Mouse (Mus musculus) lung, postnatal 36 days (tissue): ENCODE results near the gene Nxpe3.

Experiments
- DNase-seq: peaks from one replicate; pipeline ENCODE4 v3.0.0; 2022; ENCODE audit warnings: mixed read lengths

The Nxpe3 gene

DNA sequence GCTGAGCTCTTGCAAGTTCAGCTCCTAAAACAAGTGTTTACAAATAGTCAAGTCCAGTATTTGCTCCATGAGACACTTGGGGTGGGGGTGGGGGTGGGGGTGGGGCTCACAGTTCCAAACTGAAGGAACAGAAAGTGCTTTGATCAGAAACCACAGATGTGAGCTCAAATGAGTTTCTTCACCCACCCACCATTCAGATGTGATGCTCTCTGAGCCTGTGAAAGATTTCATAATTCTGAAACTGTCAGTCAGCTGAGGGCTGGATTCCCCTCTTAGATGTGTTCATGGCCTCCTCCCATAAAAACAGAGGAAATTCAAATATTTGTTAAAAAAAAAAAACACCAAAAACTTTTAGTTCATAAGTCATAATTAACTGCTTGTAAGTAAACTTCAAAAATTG is 59.3 kb downstream of the Nxpe3 start:
- DNase-seq, result no peak

DNA sequence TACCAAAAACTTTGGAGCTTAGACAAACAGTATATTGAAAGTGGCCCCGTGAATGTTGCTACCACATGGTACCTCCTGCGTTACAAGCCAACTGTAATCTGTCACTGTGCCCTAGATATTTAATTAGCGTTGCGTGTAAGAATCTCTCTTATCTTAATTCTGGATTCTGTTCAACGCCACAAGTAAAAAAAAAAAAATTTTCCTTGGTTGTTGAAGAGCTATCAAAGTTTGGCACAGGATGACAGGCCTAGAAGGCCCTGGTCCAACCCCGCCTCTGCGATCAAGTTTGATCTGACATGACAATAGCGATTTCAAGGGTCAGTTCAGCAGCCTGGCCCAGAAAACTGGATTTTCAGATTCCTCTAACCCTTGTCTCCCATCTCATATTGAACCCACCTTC is 62.5 kb downstream of the Nxpe3 start:
- no peak for DNase-seq

DNA sequence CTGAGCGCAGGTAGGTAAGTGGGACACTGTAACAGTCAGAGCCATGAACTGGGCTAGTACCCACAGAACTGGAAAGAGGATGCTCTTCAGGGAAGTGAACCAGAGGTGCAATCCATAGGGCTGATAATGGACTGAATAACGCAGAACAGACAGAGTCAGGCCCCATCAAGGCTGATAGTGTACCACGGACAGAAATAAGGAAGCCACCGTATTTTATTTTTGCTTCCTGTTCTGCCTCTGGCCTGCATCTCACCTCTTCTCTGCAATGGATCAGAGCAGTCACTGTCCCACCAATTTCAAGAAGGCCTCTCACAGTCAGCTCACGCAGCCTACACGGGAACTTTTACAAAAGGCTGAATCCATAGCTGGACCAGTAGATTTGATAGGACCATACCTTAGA is 63.0 kb downstream of the Nxpe3 start:
- no peak for DNase-seq

DNA sequence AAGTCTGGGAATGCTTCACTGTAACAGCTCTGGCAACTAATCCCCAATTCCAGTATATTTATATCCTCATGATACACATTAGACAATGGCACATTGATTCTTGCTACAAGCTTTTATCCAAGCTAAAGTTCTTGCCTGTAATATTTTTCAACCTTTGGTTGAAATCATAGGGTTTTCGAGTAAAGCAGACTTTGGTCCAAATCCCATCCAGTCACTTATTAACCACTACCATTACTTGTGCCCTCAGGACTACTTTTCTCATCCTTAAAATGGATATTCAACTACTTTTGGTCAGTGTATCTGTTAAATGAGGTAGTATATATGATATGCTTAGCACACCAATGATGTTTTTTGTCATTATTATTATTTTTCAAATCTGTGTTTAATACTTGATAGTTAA is 63.6 kb downstream of the Nxpe3 start:
- DNase-seq, result no peak

DNA sequence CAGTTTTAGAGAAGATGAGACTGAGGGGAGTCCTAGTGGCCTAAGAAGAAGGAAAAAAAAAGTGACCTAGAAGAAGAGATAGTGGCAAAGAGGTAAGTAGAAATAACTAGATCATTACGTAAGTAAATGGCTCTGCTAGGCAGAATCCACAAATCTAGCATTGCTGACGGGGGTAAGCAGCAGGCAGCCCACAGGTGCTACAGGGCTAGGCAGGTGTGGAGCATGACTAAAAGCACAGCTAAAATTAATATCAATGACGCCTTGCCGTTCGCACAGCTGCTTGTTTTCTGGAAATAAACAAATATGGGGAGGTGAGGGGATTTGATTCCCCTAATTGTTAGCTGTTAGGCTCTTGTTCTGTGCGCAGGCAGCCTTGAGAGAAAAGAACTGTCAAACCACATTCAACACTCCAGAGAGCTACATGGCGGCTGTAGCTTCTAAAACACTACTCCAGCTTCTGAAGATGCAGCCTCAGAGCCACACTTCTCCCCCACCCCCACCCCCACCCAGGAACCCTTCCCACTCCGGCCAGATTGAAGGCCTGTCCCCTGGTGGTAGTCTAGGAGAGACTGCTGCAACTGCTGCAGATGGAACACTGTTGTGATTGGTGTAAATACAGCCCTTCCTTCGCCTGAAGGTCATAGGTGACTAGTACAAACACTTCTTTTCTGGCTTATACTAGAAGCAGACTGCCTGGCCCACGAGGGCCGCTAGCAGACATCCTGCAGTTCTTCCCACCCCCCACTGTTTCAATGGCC is 71.5 kb downstream of the Nxpe3 start:
- peak; percentile 67 for DNase-seq

DNA sequence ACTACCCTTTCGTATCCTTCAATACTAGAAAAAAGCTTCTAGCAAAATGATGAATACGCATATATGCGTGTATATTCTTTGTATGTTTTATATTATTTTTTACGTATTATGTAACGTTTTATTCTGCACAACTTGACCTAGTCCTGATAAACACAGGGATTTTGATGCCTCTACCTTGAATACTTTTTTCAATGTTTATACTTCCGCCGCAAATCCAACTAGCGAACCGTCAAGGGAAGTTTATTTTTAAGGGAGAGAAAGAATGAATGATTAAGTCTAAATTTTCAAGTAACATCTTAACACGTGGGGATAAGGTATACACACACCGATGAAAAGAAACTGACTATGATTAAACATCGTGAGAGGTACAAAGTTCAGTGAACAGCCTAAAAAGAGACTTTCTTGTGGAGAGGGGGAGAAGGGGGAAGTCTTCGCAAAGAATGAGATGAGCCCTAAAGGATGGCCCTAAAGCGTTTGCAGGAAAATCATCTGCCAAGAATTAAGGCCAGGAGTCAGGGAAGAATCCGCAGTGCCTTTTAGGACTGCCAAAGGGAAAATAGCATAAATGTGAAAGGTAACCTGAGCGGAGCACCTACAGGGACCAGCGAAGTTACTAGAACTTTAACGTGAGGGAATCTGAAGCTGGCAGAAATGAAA is 72.2 kb downstream of the Nxpe3 start:
- no peak for DNase-seq

DNA sequence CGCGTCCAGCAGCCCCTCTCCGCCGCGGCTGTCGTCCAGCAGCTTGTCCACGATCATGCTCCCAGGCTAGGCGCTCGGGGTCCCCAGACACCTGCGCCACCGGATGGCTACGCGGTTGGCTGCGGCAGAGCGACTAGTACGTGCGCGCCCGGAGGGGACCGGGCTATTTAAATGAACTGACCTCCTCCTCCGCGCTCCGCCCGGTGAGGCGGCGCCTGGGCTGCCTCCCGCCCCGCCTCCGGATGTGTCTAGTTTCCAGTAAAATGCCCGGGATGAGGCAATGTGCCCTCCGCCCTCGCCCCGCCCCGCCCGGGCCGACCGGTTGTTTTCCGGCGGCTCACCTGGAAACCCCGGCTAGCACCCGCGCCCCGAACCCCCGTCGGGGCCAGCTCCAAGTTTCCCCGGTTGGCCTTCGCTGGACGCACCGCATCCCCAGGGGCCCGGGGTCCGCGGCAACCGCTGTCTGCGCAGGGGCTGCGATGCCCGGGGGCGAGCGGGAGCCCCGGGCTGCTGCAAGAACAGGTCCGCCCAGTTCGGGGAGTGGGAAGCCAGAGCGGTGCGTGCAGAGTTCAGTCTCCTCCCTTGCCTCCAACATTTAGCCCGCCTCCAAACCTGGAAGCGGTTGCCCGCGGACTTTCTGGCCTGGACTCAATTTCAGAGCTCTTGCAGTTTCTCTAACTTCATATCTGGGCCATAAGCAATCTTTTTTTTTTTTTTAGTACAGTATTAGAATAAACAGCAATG is 72.9 kb downstream of the Nxpe3 start:
- DNase-seq, result peak; percentile 98

DNA sequence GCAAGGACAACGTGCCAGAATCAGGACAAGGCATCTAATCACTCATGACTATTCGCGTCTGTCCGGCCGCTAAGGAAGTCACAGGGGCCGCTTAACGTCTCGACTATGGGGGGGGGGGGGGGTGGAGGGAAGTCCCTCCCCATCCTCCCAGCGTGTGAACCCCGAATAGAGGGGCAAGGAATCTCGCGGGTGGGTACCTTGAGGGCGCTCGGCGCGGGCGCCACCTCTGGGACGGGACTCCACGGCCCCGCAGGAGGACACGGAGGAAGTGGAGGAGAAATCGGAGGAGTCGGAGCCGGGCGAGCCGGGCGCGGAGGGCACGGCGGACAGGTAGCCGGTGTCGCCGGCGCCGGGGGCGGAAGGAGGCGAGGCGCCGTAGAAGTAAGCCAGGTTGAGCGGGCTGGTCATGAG is 73.5 kb downstream of the Nxpe3 start:
- peak; percentile 60 for DNase-seq

DNA sequence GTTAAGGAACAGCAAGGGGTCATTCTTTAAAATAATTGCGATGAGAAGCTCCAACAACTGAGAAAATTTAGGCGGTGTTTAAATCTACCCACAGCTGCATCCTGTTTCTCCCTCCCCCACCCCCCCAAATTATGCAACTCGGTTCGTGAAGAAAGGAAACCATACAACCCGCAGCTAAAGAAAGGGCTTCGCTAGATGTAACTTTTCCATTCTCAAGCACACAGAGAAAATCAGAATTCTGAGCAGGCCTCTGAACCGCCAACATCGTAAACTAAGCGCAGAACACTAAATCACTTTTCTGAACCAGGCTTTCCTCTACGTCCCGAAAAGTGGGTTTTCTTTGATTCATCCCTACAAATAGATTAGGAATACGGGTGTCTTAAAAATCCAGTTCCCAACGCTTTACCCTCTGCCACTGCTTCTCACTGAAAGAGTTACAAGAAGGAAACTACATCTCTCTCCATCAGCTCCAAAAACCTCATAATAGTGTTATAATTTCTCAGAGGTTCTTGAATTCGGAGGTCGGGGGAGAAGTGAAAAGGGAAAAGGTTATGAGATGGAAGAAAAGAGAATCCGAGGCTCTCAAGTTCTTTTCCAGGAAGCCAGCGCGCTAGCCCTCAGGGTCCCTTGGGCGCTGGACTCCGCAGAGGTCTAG is 74.0 kb downstream of the Nxpe3 start:
- no peak for DNase-seq

DNA sequence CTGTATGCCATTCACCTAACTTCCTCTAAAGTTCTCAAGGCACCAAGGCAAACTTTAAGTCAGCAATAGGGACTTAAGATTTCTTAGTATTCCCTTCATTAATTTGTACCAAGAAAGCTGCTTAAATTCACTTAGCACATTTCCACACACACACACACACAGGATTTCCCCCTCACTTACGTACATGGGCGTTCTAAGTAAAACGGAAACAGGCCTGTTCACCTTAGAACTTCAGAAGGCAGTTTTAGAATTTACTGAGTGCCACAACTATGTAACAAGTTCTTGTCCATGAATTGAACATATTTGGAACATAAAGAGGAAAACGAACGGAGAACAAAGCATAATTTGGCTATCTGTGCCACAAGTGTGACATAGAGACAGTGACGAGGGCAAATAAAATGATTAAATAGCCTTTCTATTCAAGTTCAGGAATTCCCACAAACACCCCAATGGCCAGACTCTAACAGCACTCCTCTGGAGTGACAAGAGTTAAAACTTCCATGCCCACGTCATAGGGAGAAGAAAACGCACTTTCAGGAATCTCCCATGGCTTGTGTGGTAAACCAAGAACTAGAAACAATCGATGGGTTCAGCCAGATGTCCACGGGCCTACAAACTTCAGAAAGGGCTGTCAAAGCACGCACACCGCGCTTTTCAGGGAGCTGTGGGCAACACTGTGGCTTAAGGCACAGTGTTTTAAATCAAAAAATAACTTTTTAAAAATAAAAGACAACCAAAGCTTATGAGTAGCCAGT is 74.7 kb downstream of the Nxpe3 start:
- peak; percentile 44 for DNase-seq

DNA sequence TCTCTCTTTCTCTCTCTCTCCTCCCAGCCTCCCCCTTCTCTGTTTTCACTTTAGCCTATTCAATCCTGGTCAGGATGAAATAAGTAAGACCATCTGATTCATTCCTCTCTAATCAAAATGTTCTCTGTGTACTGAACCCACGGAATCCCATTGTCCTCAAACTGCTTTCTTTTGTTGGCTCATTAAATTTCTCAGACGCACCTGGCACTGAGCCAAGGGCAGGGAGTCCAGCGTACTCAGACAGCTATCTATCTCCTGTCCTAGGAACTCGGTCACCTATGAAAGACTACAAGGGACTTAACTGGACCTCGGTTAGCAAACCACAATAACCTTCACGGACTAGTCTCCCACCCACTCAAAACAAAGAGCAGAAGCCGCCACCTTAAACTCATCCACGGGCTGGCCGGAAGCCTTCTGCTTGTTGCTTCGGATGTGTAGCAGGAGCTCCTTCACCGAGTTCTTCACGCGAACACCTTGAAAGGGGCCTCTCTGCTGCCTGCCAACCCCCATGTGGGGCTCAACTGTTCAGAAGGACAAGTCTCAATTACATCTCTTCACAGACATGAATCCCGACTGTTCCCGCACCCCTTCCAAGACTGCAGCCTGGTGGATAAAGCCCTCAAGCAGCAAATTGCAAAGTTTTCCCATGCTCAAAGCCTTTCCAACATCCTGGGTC is 75.8 kb downstream of the Nxpe3 start:
- peak; percentile 62 for DNase-seq

DNA sequence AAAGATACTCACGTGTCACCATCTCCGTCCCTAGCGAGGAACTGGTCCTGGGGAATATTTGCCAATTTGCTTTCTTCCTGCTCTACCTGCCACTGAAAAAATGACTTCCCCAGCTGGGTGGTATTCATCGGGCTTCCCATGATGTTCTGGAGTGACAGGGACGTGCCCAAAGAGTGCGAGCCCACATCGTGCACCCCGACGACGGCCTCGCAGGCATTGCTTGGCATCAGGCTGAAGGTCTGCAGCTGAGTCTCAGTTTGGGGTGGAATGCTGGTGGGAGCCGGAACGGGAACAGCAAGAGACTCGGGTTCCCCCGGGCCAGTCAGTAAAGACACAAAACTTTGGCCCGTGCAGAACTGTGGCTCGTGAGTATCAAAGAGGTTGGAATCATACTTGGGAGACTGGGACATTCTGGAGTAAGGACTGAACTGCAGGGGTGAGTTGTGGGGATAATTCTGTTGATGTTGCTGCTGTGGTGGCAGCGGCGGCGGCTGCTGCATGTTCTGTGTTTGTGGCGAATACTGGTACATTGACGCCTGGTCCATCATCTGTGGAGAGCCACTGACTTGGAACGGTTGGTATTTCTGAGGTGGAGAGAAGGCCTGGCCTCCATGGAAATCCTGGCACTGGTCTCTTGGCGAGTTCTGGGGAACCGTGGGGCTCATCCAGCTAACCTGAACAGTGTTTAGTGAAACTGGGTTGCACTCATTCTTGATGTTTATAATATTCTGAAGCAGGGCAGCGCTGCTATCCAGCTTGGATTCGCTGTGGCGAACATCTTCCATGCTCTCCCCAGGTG is 77.2 kb downstream of the Nxpe3 start:
- no peak for DNase-seq

DNA sequence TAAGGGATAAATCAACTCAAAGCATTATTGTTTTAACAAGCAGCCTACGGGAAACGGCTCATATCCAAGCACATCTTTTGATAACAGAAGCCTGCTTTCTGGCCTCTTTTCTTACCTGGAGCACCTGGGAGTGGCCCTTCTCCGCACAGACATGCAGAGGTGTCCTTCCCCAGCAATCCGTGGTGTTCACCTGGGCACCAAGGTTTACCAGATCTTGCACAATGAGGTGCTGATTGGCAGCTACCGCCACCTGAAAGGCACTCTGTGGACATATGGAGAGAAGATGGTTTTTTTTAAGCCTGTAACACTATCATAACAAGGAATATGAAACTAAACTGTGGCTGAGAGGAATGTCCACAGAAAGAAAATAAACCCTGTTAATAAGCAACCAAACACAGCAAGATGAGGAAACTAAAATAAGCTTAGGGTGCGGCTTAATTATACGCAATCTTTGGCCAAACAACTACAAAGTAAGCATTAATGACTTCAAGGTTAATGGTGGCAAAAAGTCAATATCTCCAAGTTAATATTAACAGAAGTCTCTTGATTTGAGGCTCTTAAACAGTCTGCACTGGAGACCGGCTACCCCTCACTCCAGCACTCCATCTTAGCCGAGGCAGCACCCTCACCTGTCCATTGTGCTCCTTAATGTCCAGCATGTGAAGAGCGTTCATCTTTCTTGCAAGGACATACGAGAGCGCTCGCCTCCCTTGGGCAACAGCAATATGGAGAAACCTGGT is 78.7 kb downstream of the Nxpe3 start:
- peak; percentile 51 for DNase-seq

DNA sequence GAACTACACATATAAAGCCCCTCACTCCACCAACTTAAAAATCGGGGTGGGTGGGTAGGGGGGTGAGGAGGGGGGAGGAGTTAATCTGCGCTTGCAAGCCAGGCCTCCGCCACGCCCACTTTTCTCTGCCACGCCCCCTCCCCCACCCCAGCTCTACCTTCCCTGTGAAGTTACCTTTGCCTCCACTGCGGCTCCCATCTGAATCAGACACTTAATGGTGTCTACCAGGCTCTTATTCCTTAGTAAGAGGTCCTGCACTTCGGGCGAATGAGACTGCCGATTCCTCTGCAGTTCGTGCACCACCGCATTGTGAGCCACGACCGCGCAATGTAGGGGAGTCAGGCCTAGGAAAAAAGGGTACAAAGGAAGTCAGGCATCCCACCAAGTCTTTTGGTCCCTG is 79.6 kb downstream of the Nxpe3 start:
- DNase-seq, result no peak

DNA sequence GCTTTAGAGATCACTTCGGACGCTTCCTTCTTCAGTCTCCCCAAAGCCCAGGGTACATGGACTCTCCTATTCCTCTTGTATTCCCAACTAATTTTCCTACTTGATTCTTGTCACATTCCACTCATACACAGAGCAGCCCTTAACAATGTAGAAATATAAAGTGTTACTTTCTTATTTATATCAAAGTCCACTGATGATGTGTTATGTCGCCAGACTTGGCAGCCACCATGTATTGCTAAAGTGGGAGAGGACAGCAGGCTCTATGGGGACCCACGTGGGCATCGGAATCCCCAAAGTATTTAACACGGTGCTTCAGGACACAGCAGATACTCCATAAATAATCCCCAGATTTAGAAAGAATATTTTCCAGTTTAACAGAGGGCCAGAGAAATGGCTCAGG is 80.4 kb downstream of the Nxpe3 start:
- no peak for DNase-seq

DNA sequence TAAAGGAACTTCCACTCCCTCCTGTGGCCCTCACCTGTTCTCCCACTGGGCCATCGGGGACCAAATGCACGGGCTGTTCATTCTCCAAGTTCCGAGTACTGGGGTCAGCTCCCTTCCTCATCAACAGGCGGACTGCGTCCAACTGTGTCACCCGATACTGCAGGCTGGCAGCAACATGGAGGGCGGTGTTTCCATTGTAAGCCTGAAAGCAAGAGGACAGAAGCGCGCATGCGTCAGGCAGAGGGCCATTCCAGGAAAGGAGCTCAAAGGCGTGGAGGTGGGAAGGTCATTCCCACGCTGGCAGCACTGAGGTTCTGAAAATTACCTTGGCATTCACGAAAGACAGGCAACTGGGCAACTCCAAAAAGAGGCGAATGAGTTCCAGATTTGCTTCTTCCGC is 81.2 kb downstream of the Nxpe3 start:
- DNase-seq, result no peak

DNA sequence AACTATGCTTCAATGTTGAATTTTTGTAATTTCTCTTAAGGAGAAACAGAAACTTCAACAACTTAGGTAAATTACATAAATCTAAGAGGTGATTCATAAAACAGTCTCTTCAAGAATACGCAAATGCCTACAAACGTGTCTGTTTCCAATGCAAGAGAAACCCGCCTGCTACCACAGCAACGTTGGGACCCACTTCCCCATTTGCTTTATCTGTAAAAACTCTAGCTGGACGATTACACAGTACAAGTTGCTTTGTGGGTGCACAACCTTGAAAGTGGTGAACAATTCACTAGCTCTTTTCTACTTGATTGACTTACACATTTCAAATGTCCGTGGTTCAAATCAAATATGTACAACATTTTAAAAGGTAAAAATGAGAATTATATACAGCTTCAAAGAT is 83.3 kb downstream of the Nxpe3 start:
- no peak for DNase-seq

DNA sequence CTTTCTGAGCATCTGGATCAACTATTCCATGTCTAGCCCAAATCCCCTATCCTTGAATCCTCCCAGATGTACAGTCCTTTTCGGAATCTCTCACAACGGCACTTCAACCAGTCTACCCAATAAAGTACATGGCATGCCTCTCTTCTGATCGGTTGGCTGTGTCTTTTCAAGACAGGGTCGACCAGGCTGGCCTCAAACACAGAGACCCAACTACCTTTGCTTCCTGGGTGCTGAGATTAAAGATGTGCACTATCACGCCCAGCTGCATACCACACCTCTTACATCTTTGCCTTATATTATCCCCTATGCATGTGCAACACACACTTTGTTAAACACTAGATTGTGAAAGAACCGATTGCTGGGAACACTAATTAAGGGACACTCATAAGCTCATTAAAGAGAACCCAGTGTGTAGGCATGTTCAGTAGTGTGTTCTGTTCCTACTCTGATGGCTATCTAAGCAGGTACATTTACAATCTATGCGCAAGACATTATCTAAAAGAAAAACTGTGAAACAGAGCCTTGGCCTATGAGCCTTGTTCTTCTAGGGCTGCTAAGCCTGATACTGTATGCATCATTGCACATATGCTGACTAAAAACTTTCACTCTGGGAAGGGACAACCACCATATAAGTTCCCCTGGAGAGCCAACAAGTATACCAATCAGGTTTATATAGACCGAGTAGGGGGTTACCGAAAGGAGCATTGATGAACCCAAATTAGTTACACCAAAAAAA is 85.1 kb downstream of the Nxpe3 start:
- no peak for DNase-seq

DNA sequence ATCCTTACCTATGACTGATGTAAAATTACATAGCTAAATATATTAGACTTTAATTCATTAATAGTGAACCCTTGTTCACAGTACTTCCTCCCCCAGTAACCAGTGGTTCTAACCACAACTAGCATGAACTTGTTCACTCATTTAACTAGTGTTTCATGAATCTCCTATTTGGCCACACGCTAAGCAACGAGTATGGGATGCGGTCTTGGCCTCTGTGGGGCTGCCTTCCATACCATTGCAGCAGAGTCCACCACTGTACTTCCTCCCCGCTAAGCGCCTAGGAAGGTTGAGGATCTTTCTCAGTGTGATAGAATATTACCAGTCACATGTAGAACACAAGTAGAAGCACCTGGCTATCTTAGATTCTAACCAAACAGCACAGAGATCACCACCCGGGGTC is 85.7 kb downstream of the Nxpe3 start:
- DNase-seq, result no peak

DNA sequence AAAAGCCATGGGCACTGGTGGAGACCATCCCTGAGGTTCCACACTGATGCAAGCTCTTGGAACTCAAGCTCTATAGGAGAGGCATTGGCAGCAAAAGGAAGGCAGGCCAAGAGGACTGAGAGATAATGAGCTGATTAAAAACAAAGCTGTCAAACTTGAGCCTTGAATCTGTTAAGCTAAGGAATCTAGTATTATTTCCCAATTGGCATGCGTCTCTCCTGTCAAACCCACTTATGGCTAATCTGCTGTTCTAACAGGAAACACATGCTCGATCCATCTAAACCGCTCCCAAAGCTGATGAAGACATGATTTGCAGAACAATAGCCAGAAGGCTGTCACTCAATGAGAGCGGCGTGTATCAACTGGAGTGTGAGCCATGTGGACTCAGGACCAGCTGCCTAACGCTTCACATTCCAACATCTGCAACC is 87.6 kb downstream of the Nxpe3 start:
- peak; percentile 40 for DNase-seq
